Mouse (Mus musculus): Measurements from ENCODE around the gene Prr19. TPM values are rescaled to one million over a fixed set of nuclear protein-coding genes. Genes with fewer than 3 reads are reported as not detected.
"Not testable (repeated sequence)": the region's sequence is repeated elsewhere in the genome, so short reads cannot be mapped to it uniquely, and the experiment has no call there.

Prr19 gene
- 0.91 and 1.1 TPM in 2 replicates for polyA plus RNA-seq (2015; fragmentation: Nextera tagmentation; extraction: Ambion mirVana)

DNA sequence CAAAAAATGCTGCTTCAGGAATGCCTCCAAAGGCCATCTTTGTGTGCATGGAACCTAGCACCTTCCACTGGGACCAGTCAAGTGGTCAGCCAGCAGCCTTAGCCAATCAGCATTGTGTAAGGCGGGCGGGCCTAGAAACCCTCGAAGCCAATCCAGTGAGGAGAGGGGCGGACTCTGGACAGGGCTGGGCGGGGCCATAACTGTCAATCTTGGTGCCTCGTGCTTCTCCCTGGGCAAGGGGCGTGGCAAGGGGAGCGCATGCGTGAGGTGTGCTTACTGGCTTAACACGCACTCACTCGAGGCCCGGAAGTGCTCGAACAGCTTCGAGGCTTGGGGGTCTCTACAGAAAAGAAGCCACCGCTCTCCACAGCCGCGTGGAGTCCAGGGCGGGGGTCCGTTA is at the start of gene Prr19:
TSS of gene Prr19 (plus strand) at position 349 of the 400 bp plus-strand sequence.
- Histone ChIP-seq H3K9ac (no peak within 1 kb of the TSS), H3K36me3 (peaks cover 2% of the 10 kb centered on the region), H3K27ac (no peak within 1 kb of the TSS), H3K27me3 (peaks cover 16% of the 10 kb centered on the region), H3K4me3 (no peak within 1 kb of the TSS), H3K4me2 (replicated peaks) (no peak within 1 kb of the TSS), H3K4me1 (peaks cover 25% of the 10 kb centered on the region), H3K9me3 (no peaks in the 10 kb centered on the region)
- WGBS = 58% methylated on average over 19 of the region's 19 CpGs
- ATAC-seq (ENCODE audit: low FRiP score, low read depth) = no peak

DNA sequence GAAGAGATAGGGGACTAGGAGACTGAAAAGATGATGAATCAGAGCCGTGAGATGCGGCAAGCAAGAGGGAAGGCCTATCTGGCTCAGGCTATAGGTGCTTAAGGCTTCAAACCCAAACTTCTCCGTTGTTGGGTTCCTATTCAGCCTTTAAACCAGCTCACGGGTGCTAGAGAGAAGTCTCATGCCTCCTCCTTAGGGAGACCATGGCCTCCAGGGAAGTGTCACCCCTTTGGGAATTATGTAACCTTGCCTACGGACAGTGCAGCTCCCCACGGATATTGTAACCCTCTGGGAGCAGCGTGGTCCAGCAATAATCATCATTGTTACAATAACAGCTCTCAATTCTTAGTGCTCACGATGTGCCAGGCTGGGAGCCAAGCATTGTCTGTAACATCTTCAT is 49.4 kb upstream of the Prr19 start:
- H3K27me3 ChIP-seq = no peaks in the 10 kb centered on the region
- H3K9ac ChIP-seq = peak overlapping the region; percentile 96
- H3K4me1 ChIP-seq = peaks cover 32% of the 10 kb centered on the region
- H3K4me3 ChIP-seq = peak overlapping the region; percentile 97
- ATAC-seq (ENCODE audit: low FRiP score, low read depth) = no peak
- peak overlapping the region; percentile 99 for H3K27ac ChIP-seq
- peak overlapping the region; percentile 97 for H3K4me2 ChIP-seq (replicated peaks)
- no peaks in the 10 kb centered on the region for H3K9me3 ChIP-seq
- no peaks in the 10 kb centered on the region for H3K36me3 ChIP-seq
- 20% methylated on average over 8 of the region's 8 CpGs for WGBS

DNA sequence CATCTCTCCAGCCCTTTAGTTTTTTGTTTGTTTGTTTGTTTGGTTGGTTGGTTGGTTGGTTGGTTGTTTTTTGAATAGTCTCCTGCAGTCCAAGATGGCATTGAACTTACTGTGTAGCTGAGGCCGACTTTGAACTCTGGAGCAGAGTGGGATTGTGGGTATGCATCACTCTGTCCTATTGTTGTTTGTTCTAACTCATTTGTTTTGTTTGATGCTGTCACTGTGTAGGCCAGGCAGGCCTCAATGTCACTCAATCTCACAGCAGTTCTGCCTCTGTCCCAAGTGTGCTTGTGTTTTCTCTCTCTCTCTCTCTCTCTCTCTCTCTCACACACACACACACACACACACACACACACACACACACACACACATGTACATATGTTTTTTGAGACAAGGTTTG is 39.3 kb upstream of the Prr19 start:
- H3K9ac ChIP-seq = no peak overlapping the region
- H3K4me1 ChIP-seq = peaks cover 4% of the 10 kb centered on the region
- no peak for ATAC-seq (ENCODE audit: low FRiP score, low read depth)
- H3K4me3 ChIP-seq = no peak overlapping the region
- no peaks in the 10 kb centered on the region for H3K9me3 ChIP-seq
- WGBS = 95% methylated on average over 1 of the region's 1 CpGs
- H3K27me3 ChIP-seq = no peaks in the 10 kb centered on the region
- H3K27ac ChIP-seq = no peak overlapping the region
- H3K36me3 ChIP-seq = no peaks in the 10 kb centered on the region
- no peak overlapping the region for H3K4me2 ChIP-seq (replicated peaks)

DNA sequence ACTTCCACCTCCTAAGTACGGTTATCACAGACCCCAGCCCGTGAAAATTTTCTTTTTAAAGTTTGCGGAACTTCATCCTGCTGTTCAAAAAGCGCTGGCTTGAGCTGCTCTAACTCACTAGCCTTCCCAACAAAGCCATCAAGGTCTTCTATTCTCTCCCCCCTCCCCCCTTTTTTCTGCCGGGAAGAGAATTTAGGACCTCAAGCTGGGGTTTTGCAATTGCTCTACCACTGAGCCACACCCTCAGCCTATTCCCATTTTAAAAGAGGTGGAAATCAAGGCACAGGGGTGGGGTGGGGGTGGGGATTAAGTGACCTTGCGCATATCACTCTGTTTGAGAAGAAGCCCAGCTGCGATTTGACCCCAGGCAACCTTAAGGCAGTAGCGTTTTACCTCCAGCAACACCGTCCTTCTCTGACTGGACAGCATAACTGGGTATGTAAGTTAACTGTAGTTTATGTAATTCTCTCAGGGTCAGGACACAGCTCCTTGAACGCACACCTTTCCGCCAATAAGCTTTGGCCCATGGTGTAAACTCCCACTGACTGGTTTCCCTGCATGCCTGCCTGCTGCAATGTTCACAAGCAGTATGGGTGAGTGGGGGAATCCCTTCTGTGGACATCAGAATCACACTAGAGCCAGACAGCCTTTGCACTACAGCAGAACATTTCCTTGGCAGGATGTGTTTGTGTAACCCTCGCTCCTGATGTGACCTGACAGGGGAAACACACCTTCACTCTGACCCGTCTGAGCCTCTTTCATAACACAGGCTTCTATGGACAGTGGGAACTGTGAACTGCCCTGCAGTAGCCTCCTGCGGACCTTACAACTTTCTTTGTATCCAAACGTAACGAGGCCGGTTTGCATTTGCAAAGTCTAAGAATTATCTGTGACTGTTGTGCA is 37.0 kb upstream of the Prr19 start:
- 33% methylated on average over 17 of the region's 17 CpGs for WGBS
- no peaks in the 10 kb centered on the region for H3K27me3 ChIP-seq

DNA sequence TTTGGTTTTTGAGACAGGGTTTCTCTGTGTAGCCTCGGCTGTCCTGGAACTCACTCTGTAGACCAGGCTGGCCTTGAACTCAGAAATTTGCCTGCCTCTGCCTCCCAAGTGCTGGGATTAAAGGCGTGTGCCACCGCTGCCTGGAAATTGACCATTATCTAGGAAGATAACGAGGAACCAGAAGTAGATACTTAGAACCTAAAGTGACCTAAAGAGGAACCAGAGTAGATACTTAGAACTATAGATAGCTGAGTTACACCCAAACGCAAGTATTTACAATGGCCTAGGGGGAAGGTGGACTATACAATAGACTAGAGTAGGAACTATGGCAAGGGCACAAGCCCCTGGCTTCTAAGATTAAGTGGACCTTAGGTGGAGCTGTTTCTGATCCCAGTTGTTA is 35.5 kb upstream of the Prr19 start:
- not testable (repeated sequence) for H3K36me3 ChIP-seq; H3K9me3 ChIP-seq; H3K27me3 ChIP-seq; H3K9ac ChIP-seq; H3K27ac ChIP-seq; H3K4me2 ChIP-seq (replicated peaks); ATAC-seq (ENCODE audit: low FRiP score, low read depth); H3K4me3 ChIP-seq
- 89% methylated on average over 5 of the region's 5 CpGs for WGBS
- peaks cover 23% of the 10 kb centered on the region for H3K4me1 ChIP-seq

More for the DNA sequence above, 37.0 kb upstream of the Prr19 start:
- H3K36me3 ChIP-seq = no peaks in the 10 kb centered on the region
- no peak for ATAC-seq (ENCODE audit: low FRiP score, low read depth)
- H3K4me1 ChIP-seq = peaks cover 12% of the 10 kb centered on the region
- no peaks in the 10 kb centered on the region for H3K9me3 ChIP-seq
- H3K4me3 ChIP-seq = no peak overlapping the region
- H3K9ac ChIP-seq = no peak overlapping the region
- no peak overlapping the region for H3K4me2 ChIP-seq (replicated peaks)
- H3K27ac ChIP-seq = no peak overlapping the region

DNA sequence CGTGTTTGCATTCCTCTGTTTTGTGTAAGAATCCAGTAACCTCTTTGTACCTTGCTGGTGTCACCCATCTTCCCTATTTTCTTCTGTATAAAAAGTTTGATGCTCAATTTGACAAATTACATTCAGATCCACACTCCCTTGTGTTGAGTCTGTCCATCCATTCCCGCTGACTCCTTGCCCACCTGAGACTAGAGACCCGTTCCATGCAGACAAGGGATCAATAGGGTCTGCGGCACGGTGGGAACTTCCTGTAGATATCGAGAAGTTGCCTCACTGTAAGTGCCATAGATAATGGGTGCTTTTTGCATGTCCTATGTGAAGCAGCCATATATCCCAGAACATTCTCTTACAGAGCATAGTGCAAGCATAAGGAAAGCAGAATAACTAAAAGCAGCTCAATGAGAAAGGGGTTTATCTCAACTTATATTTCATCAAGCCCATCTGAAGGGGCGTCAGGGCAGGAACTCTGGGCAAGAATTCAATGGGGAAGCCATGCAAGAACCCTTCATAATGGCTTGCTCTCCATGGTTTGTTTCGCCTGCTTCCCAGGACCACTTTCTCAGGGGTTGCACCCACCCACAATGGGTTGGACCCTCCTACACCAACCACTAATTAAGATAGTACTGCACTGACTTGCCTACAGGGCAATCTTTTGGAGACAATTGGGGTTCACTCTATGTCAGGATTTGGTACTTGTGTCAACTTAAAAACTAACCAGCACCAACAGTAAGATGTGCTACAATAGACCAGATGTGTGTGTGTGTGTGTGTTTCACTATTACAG is 34.8 kb upstream of the Prr19 start:
- no peak overlapping the region for H3K27ac ChIP-seq
- H3K9me3 ChIP-seq = no peaks in the 10 kb centered on the region
- no peak for ATAC-seq (ENCODE audit: low FRiP score, low read depth)
- peak overlapping the region; percentile 68 for H3K4me2 ChIP-seq (replicated peaks)
- peaks cover 23% of the 10 kb centered on the region for H3K4me1 ChIP-seq
- 88% methylated on average over 8 of the region's 8 CpGs for WGBS
- peaks cover 8% of the 10 kb centered on the region for H3K36me3 ChIP-seq
- no peaks in the 10 kb centered on the region for H3K27me3 ChIP-seq
- H3K9ac ChIP-seq = no peak overlapping the region
- H3K4me3 ChIP-seq = 0 out of 2 replicates have a peak overlapping the region, but pooled peaks have one; percentile 75

DNA sequence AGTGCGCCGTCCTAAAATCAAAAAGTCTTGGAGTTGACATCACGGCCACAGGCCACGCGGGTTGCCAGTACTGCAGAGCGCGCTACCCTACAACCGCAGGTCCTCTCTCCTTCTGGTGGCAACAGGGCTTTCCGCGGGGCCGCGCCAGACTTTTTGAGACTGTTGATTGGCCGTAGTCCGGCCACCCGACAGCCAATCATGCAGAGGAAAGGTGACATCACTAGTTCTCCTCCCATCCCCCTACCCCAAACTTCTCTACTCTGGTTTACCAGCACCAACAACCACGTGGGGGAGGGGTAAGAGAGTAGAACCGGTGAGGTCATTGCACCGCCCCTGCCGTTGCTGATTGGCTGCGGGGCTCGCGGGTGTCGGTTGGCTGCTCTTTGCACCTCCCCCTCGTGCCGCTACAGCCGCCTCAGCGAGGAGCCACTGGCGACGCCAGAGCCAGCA is 33.9 kb upstream of the Prr19 start, which contains the start of gene Cic:
TSS of gene Cic (plus strand) at position 404 of the 450 bp plus-strand sequence.
- H3K27me3 ChIP-seq = no peaks in the 10 kb centered on the region
- peak within 1 kb of the TSS; percentile 74 for H3K4me2 ChIP-seq (replicated peaks)
- H3K9me3 ChIP-seq = no peaks in the 10 kb centered on the region
- peak; percentile 87 for ATAC-seq (ENCODE audit: low FRiP score, low read depth)
- H3K9ac ChIP-seq = peak within 1 kb of the TSS; percentile 78
- peak within 1 kb of the TSS; percentile 75 for H3K4me3 ChIP-seq
- WGBS = under 1% methylated on average over 29 of the region's 29 CpGs
- H3K4me1 ChIP-seq = peaks cover 23% of the 10 kb centered on the region
- peaks cover 17% of the 10 kb centered on the region for H3K36me3 ChIP-seq
- peak within 1 kb of the TSS; percentile 91 for H3K27ac ChIP-seq

DNA sequence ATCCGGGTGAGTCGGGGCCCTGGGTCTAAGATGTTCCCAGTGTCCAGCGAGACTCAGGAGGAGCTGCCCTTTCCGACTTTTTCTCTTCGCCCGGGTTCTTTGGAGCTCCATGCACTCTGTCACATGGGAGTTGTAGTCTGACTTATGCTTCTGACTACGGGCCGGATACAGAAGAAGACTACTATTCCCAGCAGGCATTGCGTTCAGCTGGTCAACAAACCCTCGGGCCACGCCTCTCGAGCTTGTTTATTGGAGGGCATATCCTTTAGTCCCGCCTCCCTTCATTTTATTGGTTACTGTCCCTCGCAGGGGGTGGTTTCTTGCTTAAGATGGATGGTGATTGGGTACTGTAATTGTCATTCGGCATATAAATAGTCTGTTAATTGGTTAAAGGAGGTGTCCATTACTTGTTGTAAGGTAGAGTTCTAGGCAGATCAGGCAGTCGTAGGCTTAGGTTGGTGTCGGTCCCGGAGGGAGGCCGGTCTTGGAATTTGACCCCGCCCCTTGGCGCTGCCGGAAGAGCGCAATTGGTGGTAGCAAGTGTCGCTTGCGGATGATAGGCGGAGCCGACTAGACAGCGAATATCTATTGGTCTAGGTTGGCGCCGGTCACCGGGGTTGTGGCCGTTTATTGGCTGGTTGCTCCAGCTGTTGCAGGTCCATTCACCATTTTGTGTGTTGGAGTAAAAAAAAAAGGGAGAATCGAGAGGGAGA is 33.3 kb upstream of the Prr19 start:
- 0% methylated on average over 33 of the region's 33 CpGs for WGBS
- Histone ChIP-seq H3K4me1 (peaks cover 23% of the 10 kb centered on the region), H3K36me3 (peaks cover 23% of the 10 kb centered on the region), H3K4me3 (peak overlapping the region; percentile 75), H3K4me2 (replicated peaks) (peak overlapping the region; percentile 74), H3K27ac (peak overlapping the region; percentile 91), H3K27me3 (no peaks in the 10 kb centered on the region), H3K9me3 (no peaks in the 10 kb centered on the region), H3K9ac (peak overlapping the region; percentile 78)
- ATAC-seq (ENCODE audit: low FRiP score, low read depth) = peak; percentile 96

DNA sequence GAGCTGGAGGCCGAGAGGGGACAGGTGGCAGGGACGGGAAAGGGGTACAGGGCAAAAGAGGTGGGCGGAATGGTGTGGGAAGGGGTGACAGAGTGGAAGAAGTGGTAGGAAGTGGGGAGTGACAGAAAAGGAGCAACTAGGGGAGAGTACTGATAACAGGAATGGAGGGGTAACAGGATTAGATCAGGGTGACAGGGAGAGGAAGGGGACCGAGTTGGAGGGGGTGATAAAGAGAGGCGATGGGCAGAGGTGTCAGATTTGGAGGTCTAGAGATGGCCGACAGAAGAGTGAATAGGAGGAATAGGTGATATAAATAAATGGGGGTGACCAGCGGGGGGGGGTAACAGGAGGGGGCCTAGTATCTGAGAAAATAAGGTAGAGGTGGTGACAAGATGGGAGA is 32.6 kb upstream of the Prr19 start:
- WGBS = under 1% methylated on average over 7 of the region's 7 CpGs
- Histone ChIP-seq H3K4me2 (replicated peaks) (peak overlapping the region; percentile 74), H3K27me3 (no peaks in the 10 kb centered on the region), H3K27ac (peak overlapping the region; percentile 72; the same call in 1 of the 2 replicates), H3K4me1 (peaks cover 29% of the 10 kb centered on the region), H3K36me3 (peaks cover 30% of the 10 kb centered on the region), H3K9ac (peak overlapping the region; percentile 78), H3K4me3 (peak overlapping the region; percentile 75), H3K9me3 (no peaks in the 10 kb centered on the region)
- ATAC-seq (ENCODE audit: low FRiP score, low read depth) = no peak

DNA sequence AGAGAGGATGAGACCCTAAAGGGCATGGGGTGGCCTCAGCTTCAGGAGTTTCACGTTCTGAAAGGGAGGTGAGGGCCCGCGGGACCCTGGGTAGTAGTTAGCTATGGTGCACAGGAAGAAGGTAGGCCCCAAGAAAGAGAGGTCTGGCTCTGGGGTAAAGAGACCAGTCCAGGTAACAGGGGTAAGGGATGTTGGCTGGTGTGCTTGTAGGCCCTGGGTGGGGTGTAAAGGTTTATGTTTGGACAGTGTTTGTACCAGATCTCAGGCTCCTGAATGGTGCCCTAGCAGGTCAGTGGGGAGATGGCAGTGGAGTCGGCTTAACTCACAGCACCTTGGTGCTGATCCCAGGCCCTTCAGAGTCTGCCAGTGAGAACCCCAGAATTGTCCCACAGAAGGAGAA is 32.2 kb upstream of the Prr19 start:
- H3K27me3 ChIP-seq = no peaks in the 10 kb centered on the region
- H3K4me2 ChIP-seq (replicated peaks) = peak overlapping the region; percentile 74
- peaks cover 33% of the 10 kb centered on the region for H3K4me1 ChIP-seq
- no peaks in the 10 kb centered on the region for H3K9me3 ChIP-seq
- 52% methylated on average over 4 of the region's 4 CpGs for WGBS
- H3K9ac ChIP-seq = peak overlapping the region; percentile 78
- no peak for ATAC-seq (ENCODE audit: low FRiP score, low read depth)
- peak overlapping the region; percentile 75 for H3K4me3 ChIP-seq
- peak overlapping the region; percentile 72; the same call in 1 of the 2 replicates for H3K27ac ChIP-seq
- H3K36me3 ChIP-seq = peaks cover 34% of the 10 kb centered on the region

DNA sequence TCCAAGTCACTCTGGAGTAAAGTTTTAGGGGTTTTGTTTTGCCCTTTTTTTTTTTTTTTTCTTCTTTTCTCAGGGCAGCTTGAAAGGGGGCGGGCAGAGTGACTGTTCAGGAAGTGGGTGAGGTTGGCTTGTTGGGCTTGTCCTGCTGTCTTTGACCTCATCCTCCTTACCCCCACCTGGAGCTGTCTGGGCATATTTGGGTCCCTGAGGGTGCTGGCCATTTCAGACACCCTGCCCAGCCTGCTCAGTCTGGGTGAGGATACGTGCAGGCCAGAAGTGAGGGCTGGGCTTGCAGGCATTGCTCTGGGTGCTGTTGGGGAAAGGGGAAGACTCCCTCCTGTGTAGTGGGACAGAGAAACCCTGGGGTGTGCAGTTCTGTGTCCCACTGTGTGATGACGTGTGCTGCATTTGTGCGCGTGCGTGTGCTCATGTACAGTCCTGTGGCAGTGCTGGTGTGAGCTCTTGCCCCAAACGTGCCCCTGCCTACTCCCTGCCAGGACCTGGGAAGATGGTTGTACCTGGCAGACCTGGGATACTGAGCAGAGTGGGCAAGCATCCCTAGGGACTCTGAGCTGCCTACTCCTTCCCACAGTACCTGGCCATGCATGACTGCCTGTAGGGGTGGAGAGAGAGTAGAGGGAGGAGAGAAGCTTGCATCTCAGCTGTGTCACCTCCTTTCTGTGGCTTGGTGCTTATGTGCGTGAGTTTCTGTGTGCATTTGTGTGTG is 31.5 kb upstream of the Prr19 start:
- Histone ChIP-seq H3K36me3 (peaks cover 37% of the 10 kb centered on the region), H3K4me3 (peak overlapping the region; percentile 75), H3K27ac (no peak overlapping the region; the same call in 1 of the 2 replicates), H3K9me3 (no peaks in the 10 kb centered on the region), H3K4me2 (replicated peaks) (peak overlapping the region; percentile 74), H3K27me3 (no peaks in the 10 kb centered on the region), H3K4me1 (peaks cover 40% of the 10 kb centered on the region), H3K9ac (peak overlapping the region; percentile 78)
- no peak for ATAC-seq (ENCODE audit: low FRiP score, low read depth)
- WGBS = 88% methylated on average over 8 of the region's 8 CpGs
